Mouse (Mus musculus): ENCODE measurements around the gene Gm6526.
"Not testable (repeated sequence)": the region's sequence is repeated elsewhere in the genome, so short reads cannot be mapped to it uniquely, and the experiment has no call there.

The Gm6526 gene

GRCm38 (mm10) chr14:43747566-43747965, at the start of gene Gm6526:
Gene Gm6526 (plus strand): TSS chr14:43747866.
- not testable (repeated sequence) for H3K9me3 ChIP-seq (ENCODE audit: low read length); H3K4me3 ChIP-seq (replicated peaks; ENCODE audit: low read length); H3K27me3 ChIP-seq (ENCODE audit: insufficient read depth, low read length); H3K36me3 ChIP-seq (ENCODE audit: insufficient read depth, low read length); H3K4me1 ChIP-seq (replicated peaks; ENCODE audit: low read depth, low read length)

- not testable (repeated sequence) for H3K4me3 ChIP-seq (replicated peaks; ENCODE audit: low read length); H3K36me3 ChIP-seq (ENCODE audit: insufficient read depth, low read length); H3K9me3 ChIP-seq (ENCODE audit: low read length); H3K4me1 ChIP-seq (replicated peaks; ENCODE audit: low read depth, low read length); H3K27me3 ChIP-seq (ENCODE audit: insufficient read depth, low read length)
These were observed 20.3 kb upstream of the Gm6526 start, which contains the start of gene Gm16506 for GRCm38 (mm10) chr14:43727385-43727784. Gene Gm16506 (minus strand): TSS chr14:43727485.

DNA sequence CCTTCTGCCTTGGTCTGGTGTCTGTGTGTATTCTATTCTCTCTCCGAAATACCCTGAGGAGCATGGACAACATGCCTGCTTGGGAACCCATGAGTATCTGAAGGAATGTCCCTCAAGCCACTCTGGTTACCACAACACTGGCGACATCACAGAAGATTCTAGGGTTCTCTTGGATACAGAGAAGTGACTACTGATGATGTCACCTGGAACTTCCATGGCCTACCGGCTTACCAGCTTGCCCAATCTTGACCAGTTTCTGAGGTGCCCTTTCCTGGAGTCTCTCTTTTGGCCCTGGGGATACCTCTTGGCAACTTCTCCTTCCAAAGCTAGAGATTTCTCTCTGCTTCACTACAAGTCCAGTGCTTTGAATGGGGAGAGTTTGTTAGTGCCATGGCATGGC, 37.0 kb downstream of the Gm6526 start, which contains the start of gene Gm8180:
Gm8180 (minus strand) TSS at position 101 of the 400 bp plus-strand sequence.
- H3K9me3 ChIP-seq (ENCODE audit: low read length); H3K36me3 ChIP-seq (ENCODE audit: insufficient read depth, low read length); H3K4me3 ChIP-seq (replicated peaks; ENCODE audit: low read length); H3K27me3 ChIP-seq (ENCODE audit: insufficient read depth, low read length); H3K4me1 ChIP-seq (replicated peaks; ENCODE audit: low read depth, low read length): not testable (repeated sequence)

DNA sequence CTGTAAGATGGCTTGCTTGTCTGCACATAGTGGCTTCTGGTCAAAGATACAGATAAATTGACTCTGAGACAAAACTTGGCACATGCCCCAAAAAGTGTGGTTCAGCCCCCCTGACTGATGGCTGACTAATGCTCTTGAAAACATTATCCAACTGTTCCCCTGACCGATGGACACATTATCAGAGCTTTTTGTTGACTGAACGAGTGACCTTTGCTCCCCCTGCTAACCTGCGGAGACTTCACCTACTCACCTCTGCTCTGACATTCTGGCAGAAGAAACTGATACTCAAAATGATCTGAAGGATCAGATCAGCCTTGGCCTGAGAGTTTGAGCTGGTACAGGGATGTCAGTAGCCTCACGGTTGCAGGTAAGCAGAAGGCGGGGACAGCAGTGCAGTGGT, 46.1 kb downstream of the Gm6526 start:
- H3K4me1 ChIP-seq (replicated peaks; ENCODE audit: low read depth, low read length); H3K36me3 ChIP-seq (ENCODE audit: insufficient read depth, low read length); H3K4me3 ChIP-seq (replicated peaks; ENCODE audit: low read length); H3K27me3 ChIP-seq (ENCODE audit: insufficient read depth, low read length); H3K9me3 ChIP-seq (ENCODE audit: low read length): not testable (repeated sequence)

DNA sequence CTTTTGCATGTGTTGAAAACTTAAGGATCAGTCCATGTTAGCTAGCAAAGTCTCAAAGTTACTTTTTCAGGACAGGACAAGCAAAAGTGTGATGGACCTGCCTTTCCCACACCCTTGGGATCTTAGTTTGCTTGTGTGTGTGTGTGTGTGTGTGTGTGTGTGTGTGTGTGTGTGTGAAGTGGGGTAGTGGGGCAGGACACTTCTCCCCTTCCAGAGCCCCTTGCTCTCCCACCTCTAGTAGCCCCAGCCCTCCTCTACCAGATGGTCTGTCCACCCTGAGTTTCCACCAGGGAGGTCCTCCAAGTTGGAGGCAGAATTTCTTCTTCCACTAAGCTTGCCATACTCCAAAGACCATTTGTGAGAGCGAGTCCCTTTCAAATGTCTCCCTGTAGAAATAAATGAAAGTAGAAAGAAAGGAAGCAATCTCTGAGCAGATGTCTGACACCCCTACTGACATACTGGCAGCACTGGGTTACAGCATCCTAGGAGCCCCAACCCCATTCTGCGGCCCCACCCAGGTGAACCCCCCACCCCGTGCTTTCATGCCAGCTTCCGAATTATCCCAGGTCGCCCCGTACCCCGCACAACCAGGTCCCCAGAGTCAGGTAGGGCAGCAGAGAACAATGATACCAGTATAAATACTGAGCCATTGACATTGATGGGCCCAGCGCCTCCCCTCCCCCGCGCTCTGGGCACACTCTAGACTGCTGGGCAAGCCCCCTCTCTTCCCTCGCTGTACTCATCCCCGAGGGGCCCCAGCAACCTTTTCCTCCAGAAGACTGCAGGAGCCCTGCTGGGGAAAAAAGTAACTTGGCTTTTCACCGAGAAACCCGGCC, 48.6 kb downstream of the Gm6526 start:
- TF ChIP-seq CTCF (conservative IDR thresholded peaks at IDR 0.05; ENCODE audit: low read length), result no peak
- no peak for TF ChIP-seq POU5F1 (IDR thresholded peaks at IDR 0.05; ENCODE audit: borderline replicate concordance, low read length)
- no peak for TF ChIP-seq NANOG (IDR thresholded peaks at IDR 0.05; ENCODE audit: borderline replicate concordance, low read length)
- Histone ChIP-seq H3K36me3 (ENCODE audit: insufficient read depth, low read length) (no peaks in the 10 kb centered on the region), H3K9me3 (ENCODE audit: low read length) (no peaks in the 10 kb centered on the region), H3K4me3 (replicated peaks; ENCODE audit: low read length) (peak overlapping the region; percentile 57), H3K27me3 (ENCODE audit: insufficient read depth, low read length) (peaks cover 9% of the 10 kb centered on the region), H3K4me1 (replicated peaks; ENCODE audit: low read depth, low read length) (peaks cover 9% of the 10 kb centered on the region; the same call in 1 of the 2 replicates)

GRCm38 (mm10) chr14:43796905-43797470, 49.3 kb downstream of the Gm6526 start:
- H3K4me3 ChIP-seq (replicated peaks; ENCODE audit: low read length), result peak overlapping the region; percentile 57
- H3K27me3 ChIP-seq (ENCODE audit: insufficient read depth, low read length); H3K4me1 ChIP-seq (replicated peaks; ENCODE audit: low read depth, low read length); H3K9me3 ChIP-seq (ENCODE audit: low read length); H3K36me3 ChIP-seq (ENCODE audit: insufficient read depth, low read length): not testable (repeated sequence)

DNA sequence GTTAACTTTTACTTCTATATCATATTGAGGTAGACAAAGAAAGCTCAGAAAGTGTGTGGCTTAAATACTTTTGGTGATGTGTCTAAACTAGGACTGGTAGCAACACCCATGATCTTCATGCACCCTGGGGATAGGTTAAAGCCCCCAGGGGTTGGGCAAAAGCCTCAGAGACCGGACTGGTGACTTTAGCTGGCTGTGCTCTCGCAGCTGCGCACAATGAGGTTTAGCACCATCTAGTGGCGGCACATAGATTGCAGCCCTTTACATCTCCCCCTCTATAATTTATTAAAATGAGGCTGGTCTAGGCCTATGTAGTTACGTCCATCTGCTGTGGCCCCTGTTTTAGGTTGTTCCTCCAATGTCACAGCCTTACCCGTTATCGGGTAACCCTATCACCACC, 56.8 kb downstream of the Gm6526 start:
- H3K9me3 ChIP-seq (ENCODE audit: low read length); H3K27me3 ChIP-seq (ENCODE audit: insufficient read depth, low read length); H3K4me3 ChIP-seq (replicated peaks; ENCODE audit: low read length); H3K4me1 ChIP-seq (replicated peaks; ENCODE audit: low read depth, low read length); H3K36me3 ChIP-seq (ENCODE audit: insufficient read depth, low read length): not testable (repeated sequence)
